Mouse (Mus musculus) fat pad, adult 2 months (tissue): ENCODE measurements at regions not wholly inside any gene's neighbourhood (a gene's known extent, or its start where the extent isn't known, plus 50 kb on each side); places are given as distances from the start of the nearest gene placed in this dataset.

Experiments used
- DNase-seq: peaks from one replicate; pipeline ENCODE4 v3.0.0-alpha.2; 2011; ENCODE audit warnings: low read depth, low spot score; ENCODE audit errors: extremely low read depth

- no peak for DNase-seq
These were observed 66.3 kb upstream of the Ado start for GRCm38 (mm10) chr10:67615016-67615415.

GRCm38 (mm10) chr10:67610689-67611088, 61.9 kb upstream of the Ado start:
- DNase-seq = no peak

- no peak for DNase-seq
These were observed 59.3 kb upstream of the Ado start for GRCm38 (mm10) chr10:67608033-67608432.

GRCm38 (mm10) chr10:67607297-67608032, 58.7 kb upstream of the Ado start:
- DNase-seq = no peak

- DNase-seq = no peak
These were observed 58.0 kb upstream of the Ado start for GRCm38 (mm10) chr10:67606739-67607138.

- DNase-seq = no peak
These were observed 50.6 kb upstream of the Ado start for GRCm38 (mm10) chr10:67599390-67599789.

- DNase-seq = no peak
These were observed 49.9 kb upstream of the Ado start for GRCm38 (mm10) chr10:67598590-67599047.
